Comparison of ENCODE assay signal across 8 mouse cellular contexts in genomic region chr2:156401331-156401730, GRCm38 (mm10). TPM values are rescaled to one million over a fixed set of nuclear protein-coding genes. Genes with fewer than 3 reads are reported as not detected.
DNase-seq lines count a peak whose midpoint lies in the region; ATAC-seq lines count a peak whose summit lies in the region.

No protein-coding gene starts in this region.

- intact Hi-C loops in left cerebral cortex, postnatal 4 days (cut with DNase I), result no loop called here

- peak; percentile 34 for DNase-seq in kidney, adult 11 months
- DNase-seq in kidney, adult 9 months, result no peak
- DNase-seq in embryonic facial prominence, embryonic 11.5 days (ENCODE audit: low spot score), result peak; percentile 82
- peak; percentile 82 for DNase-seq in left cerebral cortex, postnatal 4 days
- DNase-seq in splenic B cell, adult 2 months (ENCODE audit: low read depth, low spot score), result peak; percentile 83
- DNase-seq in urinary bladder, adult 2 months (ENCODE audit: low spot score), result no peak

- H3K36me3 ChIP-seq in embryonic facial prominence, embryonic 11.5 days (replicated peaks; ENCODE audit: control insufficient read depth, insufficient read depth, low read depth, low read length), result no peaks in the 10 kb centered on the region
- no peaks in the 10 kb centered on the region for H3K36me3 ChIP-seq in midbrain, embryonic 15.5 days (replicated peaks)
- no peaks in the 10 kb centered on the region for H3K36me3 ChIP-seq in splenic B cell, adult 2 months (ENCODE audit: control insufficient read depth, insufficient read depth, low read length, poor library complexity, severe bottlenecking)

- H3K9ac ChIP-seq in embryonic facial prominence, embryonic 11.5 days (replicated peaks; ENCODE audit: low read length), result no peak overlapping the region
- H3K9ac ChIP-seq in midbrain, embryonic 15.5 days, result no peak overlapping the region

- no peaks in the 10 kb centered on the region for H3K27me3 ChIP-seq in embryonic facial prominence, embryonic 11.5 days (ENCODE audit: control insufficient read depth, insufficient read depth, low read length)
- no peaks in the 10 kb centered on the region for H3K27me3 ChIP-seq in midbrain, embryonic 15.5 days (replicated peaks)
- H3K27me3 ChIP-seq in splenic B cell, adult 2 months (ENCODE audit: control insufficient read depth, insufficient read depth, low read length, poor library complexity, severe bottlenecking), result no peaks in the 10 kb centered on the region

- H3K4me2 ChIP-seq in embryonic facial prominence, embryonic 11.5 days (ENCODE audit: low read depth, low read length), result peak overlapping the region; percentile 14; the same call in 1 of the 2 replicates
- peak overlapping the region; percentile 43 for H3K4me2 ChIP-seq in midbrain, embryonic 15.5 days

- H3K27ac ChIP-seq in embryonic facial prominence, embryonic 11.5 days (replicated peaks; ENCODE audit: low read depth, low read length), result no peak overlapping the region
- H3K27ac ChIP-seq in midbrain, embryonic 15.5 days, result peak overlapping the region; percentile 80

- no peaks in the 10 kb centered on the region for H3K9me3 ChIP-seq in embryonic facial prominence, embryonic 11.5 days (replicated peaks; ENCODE audit: control insufficient read depth, low read length)
- no peaks in the 10 kb centered on the region for H3K9me3 ChIP-seq in midbrain, embryonic 15.5 days

- ATAC-seq in embryonic facial prominence, embryonic 11.5 days (replicated peaks; ENCODE audit: insufficient number of reproducible peaks, low FRiP score, low TSS enrichment, low read depth), result peak; percentile 74
- ATAC-seq in inflammation-experienced regulatory T-cells, adult 6 months, result peak; percentile 38
- peak; percentile 94 for ATAC-seq in midbrain, embryonic 15.5 days (replicated peaks)

- 4% methylated on average over 9 of the region's 9 CpGs for WGBS in embryonic facial prominence, embryonic 11.5 days
- WGBS in midbrain, embryonic 15.5 days, result 5% methylated on average over 9 of the region's 9 CpGs

- no peaks in the 10 kb centered on the region for H3K4me1 ChIP-seq in embryonic facial prominence, embryonic 11.5 days (ENCODE audit: control insufficient read depth, insufficient read depth, low read length)
- H3K4me1 ChIP-seq in midbrain, embryonic 15.5 days, result peaks cover 14% of the 10 kb centered on the region

- H3K4me3 ChIP-seq in embryonic facial prominence, embryonic 11.5 days (ENCODE audit: low read depth, low read length), result no peak overlapping the region
- H3K4me3 ChIP-seq in midbrain, embryonic 15.5 days, result peak overlapping the region; percentile 20

RNA-seq across cellular contexts. Expression of gene Epb41l1, which starts 19.4 kb away (rescaled TPM):
- 3.2 and 3.3 TPM in 2 replicates for polyA plus RNA-seq in embryonic facial prominence, embryonic 11.5 days (2014; fragmentation: Nextera tagmentation; extraction: Ambion mirVana)
- under 1 TPM in 2 of 3 experiments, not detected in 1; 0.07 to 0.09 TPM for polyA plus RNA-seq in inflammation-experienced regulatory T-cells, adult 6 months (2017; shearing (Covaris generic))
- 100 to 1,000 TPM; 229 to 236 TPM for total RNA-seq in left cerebral cortex, postnatal 4 days (2021)
- polyA plus RNA-seq in midbrain, embryonic 15.5 days (2015; fragmentation: Nextera tagmentation; extraction: Ambion mirVana), result 15.6 and 19.6 TPM in 2 replicates
- 36.9 and 46.7 TPM in 2 replicates for polyA plus RNA-seq in urinary bladder, adult 2 months (2012; rRNA removed)

Comparison
In these comparisons a context has a peak if more than half of its experiments do, and no peak if none do; other contexts are left out.
1. DNase-seq: peak in kidney, adult 11 months (single experiment), embryonic facial prominence, embryonic 11.5 days (single experiment), left cerebral cortex, postnatal 4 days (single experiment) and splenic B cell, adult 2 months (single experiment); none in kidney, adult 9 months (single experiment) and urinary bladder, adult 2 months (single experiment).
2. ATAC-seq: peak in every context shown above with its lines; median percentile 94 in midbrain, embryonic 15.5 days; 74 in embryonic facial prominence, embryonic 11.5 days; 38 in inflammation-experienced regulatory T-cells, adult 6 months.